Mouse (Mus musculus) lung, embryonic 14.5 days (tissue): Measurements from ENCODE around the gene Mdfic. TPM values are rescaled to one million over a fixed set of nuclear protein-coding genes. Genes with fewer than 3 reads are reported as not detected.
A peak's percentile ranks its signal among the peaks of the same experiment; 100 is the strongest.

Experiments
- ATAC-seq: fragments of 200-750 bp; cut with Nextera tagmentation; 2 replicates; pipeline ENCODE4 v1.8.0; 2017; ENCODE audit warnings: mild to moderate bottlenecking, moderate TSS enrichment, moderate library complexity; ENCODE audit not compliant: insufficient read depth
- DNase-seq: peaks from one replicate; pipeline ENCODE4 v3.0.0-alpha.2; 2015
- H3K27ac ChIP-seq: fragments of 300-500 bp; sonication (generic); 2 replicates; pipeline ENCODE4 v1.5.1; 2014; ENCODE audit warnings: low read depth, mild to moderate bottlenecking, moderate library complexity
- H3K27me3 ChIP-seq: fragments of 300-500 bp; sonication (generic); 2 replicates; pipeline ENCODE4 v1.6.1; 2014; ENCODE audit warnings: low read length, control low read depth; ENCODE audit not compliant: insufficient read depth
- H3K36me3 ChIP-seq: fragments of 300-500 bp; sonication (generic); 2 replicates; pipeline ENCODE4 v1.6.1; 2014; ENCODE audit warnings: control low read depth; ENCODE audit not compliant: insufficient read depth
- H3K4me1 ChIP-seq: fragments of 300-500 bp; sonication (generic); 2 replicates; pipeline ENCODE4 v1.6.1; 2014; ENCODE audit warnings: antibody characterized with exemption, control low read depth; ENCODE audit not compliant: insufficient read depth
- H3K4me2 ChIP-seq: fragments of 300-500 bp; sonication (generic); 2 replicates; pipeline ENCODE4 v1.6.1; 2014; ENCODE audit warnings: mild to moderate bottlenecking
- H3K4me3 ChIP-seq: fragments of 300-500 bp; sonication (generic); 2 replicates; pipeline ENCODE4 v1.5.1; 2014; ENCODE audit warnings: low read depth, low read length
- H3K9ac ChIP-seq: fragments of 300-500 bp; sonication (generic); 2 replicates; pipeline ENCODE4 v1.6.1; 2014
- H3K9me3 ChIP-seq: fragments of 300-500 bp; sonication (generic); 2 replicates; pipeline ENCODE4 v1.6.1; 2016; ENCODE audit warnings: low read depth, low read length, control low read depth
- CTCF ChIP-seq: IDR thresholded peaks from 2 replicates; pipeline ENCODE4 v1.5.1; 2016; ENCODE audit warnings: antibody characterized with exemption, low read depth
- WGBS: fragments of 180-500 bp; shearing (Covaris S2); extraction: QIAGEN DNeasy Blood & Tissue Kit; methylation state at CpG from one replicate; pipeline ENCODE4 v1.1.7; 2014; 5-methylcytosine and 5-hydroxymethylcytosine counted together
- polyA plus RNA-seq: library from polyadenylated mRNA; unstranded; fragments of >200 nt; fragmentation: Nextera tagmentation; extraction: Ambion mirVana; gene quantifications from 2 replicates; pipeline ENCODE4 v1.2.1, GENCODE M21; 2014

Mdfic gene
- polyA plus RNA-seq, 1 experiment from 2014 or later = 12.4 TPM

- Histone ChIP-seq H3K36me3 (no peaks in the 10 kb centered on the region), H3K27me3 (no peaks in the 10 kb centered on the region), H3K4me1 (no peaks in the 10 kb centered on the region), H3K4me3 (no peak overlapping the region), H3K9me3 (no peaks in the 10 kb centered on the region), H3K4me2 (no peak overlapping the region), H3K27ac (no peak overlapping the region), H3K9ac (no peak overlapping the region)
- ATAC-seq (no peak), DNase-seq (no peak)
- no peak for TF ChIP-seq CTCF
- 90% methylated on average over 2 of the region's 2 CpGs for WGBS
These were observed 28.5 kb downstream of the Mdfic start for GRCm38 (mm10) chr6:15748943-15749342.

DNA sequence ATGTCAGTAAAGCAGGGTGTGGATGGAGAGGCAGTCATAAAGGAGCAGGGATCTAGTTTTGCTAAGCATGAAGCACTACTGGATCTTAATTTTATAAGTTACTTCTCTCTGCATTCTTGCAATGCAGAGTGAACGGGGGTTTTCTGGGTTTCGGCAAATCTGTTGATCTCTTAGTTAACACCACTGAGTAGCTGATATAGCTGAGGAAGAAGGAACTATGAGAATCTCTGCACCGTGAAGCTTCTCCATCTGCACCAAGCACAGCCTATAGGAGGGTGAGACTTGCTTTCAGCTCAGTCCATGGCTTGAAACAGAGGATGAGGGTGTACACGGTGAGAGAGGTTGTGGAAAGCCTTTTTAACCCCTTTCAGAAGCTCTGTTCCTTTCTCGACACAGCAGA, 29.6 kb downstream of the Mdfic start:
- Histone ChIP-seq H3K9me3 (no peaks in the 10 kb centered on the region), H3K4me3 (no peak overlapping the region), H3K4me2 (no peak overlapping the region), H3K9ac (no peak overlapping the region), H3K27me3 (no peaks in the 10 kb centered on the region), H3K4me1 (no peaks in the 10 kb centered on the region), H3K27ac (no peak overlapping the region), H3K36me3 (no peaks in the 10 kb centered on the region)
- TF ChIP-seq CTCF = no peak
- 69% methylated on average over 5 of the region's 5 CpGs for WGBS
- DNase-seq = no peak
- no peak for ATAC-seq

DNA sequence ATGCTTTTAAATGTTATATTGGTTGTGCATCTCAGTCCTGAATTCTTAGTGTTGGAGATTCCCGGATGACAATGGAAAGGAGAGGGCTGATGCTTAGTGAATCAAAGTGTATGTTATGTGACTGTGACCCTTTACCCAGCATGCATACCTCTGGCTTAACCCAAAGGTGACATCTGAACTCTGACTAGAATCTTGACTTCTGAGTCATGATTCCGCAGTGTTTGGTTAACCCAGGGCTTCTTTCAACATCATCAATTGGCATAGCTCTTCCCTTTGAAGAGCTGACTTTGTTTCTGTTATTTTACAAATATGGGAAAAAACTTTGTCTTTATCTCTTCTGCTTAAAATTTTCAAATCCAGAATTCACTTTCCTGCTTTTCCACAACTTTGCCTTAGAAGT, 30.9 kb downstream of the Mdfic start:
- no peak for TF ChIP-seq CTCF
- no peaks in the 10 kb centered on the region for H3K36me3 ChIP-seq
- H3K4me3 ChIP-seq = no peak overlapping the region
- ATAC-seq (no peak), DNase-seq (no peak)
- no peaks in the 10 kb centered on the region for H3K27me3 ChIP-seq
- H3K9ac ChIP-seq = no peak overlapping the region
- 86% methylated on average over 2 of the region's 2 CpGs for WGBS
- H3K9me3 ChIP-seq = no peaks in the 10 kb centered on the region
- H3K4me2 ChIP-seq = no peak overlapping the region
- H3K4me1 ChIP-seq = no peaks in the 10 kb centered on the region
- no peak overlapping the region for H3K27ac ChIP-seq

DNA sequence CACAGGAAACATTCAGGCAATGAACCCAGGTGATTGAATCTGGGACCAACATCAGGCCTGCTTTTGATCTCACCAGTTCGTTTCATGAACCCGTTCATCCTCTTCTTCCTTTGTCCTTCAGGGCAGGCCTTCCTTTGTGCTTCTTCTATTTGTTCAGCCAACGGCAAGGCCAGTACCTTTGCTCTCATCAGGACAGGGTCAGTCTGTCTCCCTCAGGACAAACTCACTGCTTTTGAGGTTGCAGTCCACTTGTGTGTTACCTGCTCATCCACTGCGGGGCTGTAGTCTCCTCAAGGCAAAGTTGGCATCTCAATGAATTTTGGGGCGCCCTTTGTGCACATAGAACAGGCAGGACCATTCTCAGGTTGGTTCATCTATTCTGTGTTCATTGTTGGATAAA, 31.7 kb downstream of the Mdfic start:
- Histone ChIP-seq H3K4me2 (no peak overlapping the region), H3K36me3 (no peaks in the 10 kb centered on the region), H3K27me3 (no peaks in the 10 kb centered on the region), H3K9ac (no peak overlapping the region), H3K9me3 (no peaks in the 10 kb centered on the region), H3K4me3 (no peak overlapping the region), H3K27ac (no peak overlapping the region), H3K4me1 (no peaks in the 10 kb centered on the region)
- ATAC-seq (no peak), DNase-seq (no peak)
- 85% methylated on average over 5 of the region's 5 CpGs for WGBS
- TF ChIP-seq CTCF = no peak

DNA sequence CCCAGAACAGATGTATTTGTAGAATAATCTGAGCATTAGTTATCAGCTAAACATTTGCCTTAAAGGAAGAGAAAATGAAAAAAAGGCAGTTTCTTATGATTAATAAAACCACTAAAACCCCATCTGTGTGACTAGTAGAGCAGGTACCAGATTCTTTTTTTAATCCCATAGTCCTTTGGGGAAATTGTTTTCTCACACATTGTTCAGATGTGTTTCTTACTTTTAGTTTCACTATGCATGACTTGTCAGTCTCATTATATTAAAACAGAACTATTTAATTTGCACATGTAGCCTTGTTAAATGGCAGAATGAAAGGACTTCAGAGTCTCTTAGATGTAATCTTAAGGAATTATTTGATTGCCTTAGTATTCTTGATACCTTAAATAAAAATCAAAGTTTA, 32.7 kb downstream of the Mdfic start:
- H3K9me3 ChIP-seq = no peaks in the 10 kb centered on the region
- TF ChIP-seq CTCF = no peak
- no peak for ATAC-seq
- H3K4me1 ChIP-seq = no peaks in the 10 kb centered on the region
- no peak overlapping the region for H3K4me2 ChIP-seq
- H3K27ac ChIP-seq = no peak overlapping the region
- H3K27me3 ChIP-seq = no peaks in the 10 kb centered on the region
- H3K9ac ChIP-seq = no peak overlapping the region
- H3K4me3 ChIP-seq = no peak overlapping the region
- H3K36me3 ChIP-seq = no peaks in the 10 kb centered on the region
- no peak for DNase-seq

DNA sequence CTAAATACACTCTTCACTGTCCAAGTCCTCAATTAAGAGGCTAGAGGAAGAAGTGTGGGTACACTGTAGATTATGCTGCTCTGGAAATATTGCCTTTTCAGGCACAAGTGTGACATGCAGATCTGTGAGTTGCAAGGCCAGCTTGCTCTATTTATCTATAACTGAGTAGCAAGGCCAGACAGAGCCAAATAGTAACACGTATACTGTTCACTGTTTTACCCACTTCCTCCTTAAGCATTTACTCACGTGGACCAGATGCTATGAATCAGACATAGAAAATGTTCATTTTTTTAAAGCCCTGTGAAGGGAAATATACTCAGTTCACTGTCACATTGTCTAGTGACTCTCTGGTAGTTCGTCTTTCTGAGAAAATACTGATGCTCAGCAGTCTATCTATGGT, 37.9 kb downstream of the Mdfic start:
- ATAC-seq (no peak), DNase-seq (no peak)
- no peaks in the 10 kb centered on the region for H3K9me3 ChIP-seq
- no peak overlapping the region for H3K4me3 ChIP-seq
- H3K27ac ChIP-seq = no peak overlapping the region
- no peak for TF ChIP-seq CTCF
- no peaks in the 10 kb centered on the region for H3K27me3 ChIP-seq
- no peak overlapping the region for H3K9ac ChIP-seq
- H3K4me1 ChIP-seq = peaks cover 7% of the 10 kb centered on the region; the same call in 1 of the 2 replicates
- no peaks in the 10 kb centered on the region for H3K36me3 ChIP-seq
- no peak overlapping the region for H3K4me2 ChIP-seq
- WGBS = 41% methylated on average over 3 of the region's 3 CpGs

GRCm38 (mm10) chr6:15760750-15761149, 40.3 kb downstream of the Mdfic start:
- 58% methylated on average over 6 of the region's 6 CpGs for WGBS
- no peaks in the 10 kb centered on the region for H3K36me3 ChIP-seq
- DNase-seq (no peak), ATAC-seq (0 out of 2 replicates have a peak, but pooled peaks have one; percentile 47)
- no peak overlapping the region for H3K27ac ChIP-seq
- TF ChIP-seq CTCF = no peak
- no peak overlapping the region for H3K4me3 ChIP-seq
- H3K9me3 ChIP-seq = no peaks in the 10 kb centered on the region
- no peak overlapping the region for H3K4me2 ChIP-seq
- peaks cover 7% of the 10 kb centered on the region; the same call in 1 of the 2 replicates for H3K4me1 ChIP-seq
- no peaks in the 10 kb centered on the region for H3K27me3 ChIP-seq
- no peak overlapping the region for H3K9ac ChIP-seq

- Histone ChIP-seq H3K27ac (no peak overlapping the region), H3K9me3 (no peaks in the 10 kb centered on the region), H3K36me3 (no peaks in the 10 kb centered on the region), H3K4me1 (peaks cover 7% of the 10 kb centered on the region), H3K4me2 (no peak overlapping the region), H3K27me3 (no peaks in the 10 kb centered on the region), H3K4me3 (no peak overlapping the region), H3K9ac (no peak overlapping the region)
- 74% methylated on average over 7 of the region's 7 CpGs for WGBS
- DNase-seq (no peak), ATAC-seq (no peak)
- TF ChIP-seq CTCF = no peak
These were observed 43.6 kb downstream of the Mdfic start for GRCm38 (mm10) chr6:15764039-15764438.
